Mouse (Mus musculus) spleen, adult 2 months (tissue): ENCODE data around the gene Angptl4.
A peak's percentile ranks its signal among the peaks of the same experiment; 100 is the strongest.

Source experiments
- CTCF ChIP-seq: fragments of 200-500 bp; IDR thresholded peaks from 2 replicates; pipeline ENCODE4 v1.5.1; 2011; ENCODE audit warnings: mild to moderate bottlenecking, inconsistent platforms; ENCODE audit not compliant: insufficient read depth, insufficient read length, insufficient replicate concordance; ENCODE audit errors: extremely low read depth
- POLR2A ChIP-seq: fragments of 200-500 bp; IDR thresholded peaks from 2 replicates; pipeline ENCODE4 v1.6.1; 2011; ENCODE audit warnings: low read depth, low read length, inconsistent platforms

DNA sequence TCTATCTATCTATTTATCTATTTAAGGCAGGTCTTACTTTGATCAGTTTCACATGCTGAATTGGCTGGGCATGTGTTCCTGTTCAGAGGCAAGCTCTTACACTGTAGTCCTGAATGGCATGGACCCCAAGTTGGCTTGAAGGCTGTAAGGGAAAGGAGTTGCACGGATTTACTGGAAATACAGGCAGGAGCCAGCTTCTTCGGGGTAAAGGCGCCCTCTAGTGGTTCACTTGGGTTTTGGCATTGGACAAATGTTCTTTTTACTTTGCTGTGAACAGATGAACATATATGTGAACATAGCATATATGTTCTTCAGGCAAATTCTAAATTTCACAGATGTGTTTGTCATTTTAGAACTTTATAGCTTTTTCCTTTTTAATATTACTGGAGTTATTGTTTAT is 45.2 kb upstream of the Angptl4 start:
- TF ChIP-seq CTCF (peak; percentile 49; the same call in 1 of the 2 replicates), POLR2A (no peak)
